Mouse (Mus musculus): ENCODE results near the gene Tmem119.

Gene Tmem119

GRCm38 (mm10) chr5:113755347-113756030 lies 44.8 kb downstream of the Tmem119 start:
- DNase-seq: no peak

GRCm38 (mm10) chr5:113751521-113752157 lies 48.7 kb downstream of the Tmem119 start:
- DNase-seq: no peak

GRCm38 (mm10) chr5:113748556-113749331 lies 51.6 kb downstream of the Tmem119 start:
- no peak for DNase-seq

GRCm38 (mm10) chr5:113747629-113748028 lies 52.7 kb downstream of the Tmem119 start:
- no peak for DNase-seq
